Mouse (Mus musculus) layer of hippocampus, adult 9-10 months (tissue): Measurements from ENCODE around the gene Accsl.

Experiments
- DNase-seq: peaks from one replicate; pipeline ENCODE4 v3.0.0; 2022; ENCODE audit warnings: low spot score

Gene Accsl

DNA sequence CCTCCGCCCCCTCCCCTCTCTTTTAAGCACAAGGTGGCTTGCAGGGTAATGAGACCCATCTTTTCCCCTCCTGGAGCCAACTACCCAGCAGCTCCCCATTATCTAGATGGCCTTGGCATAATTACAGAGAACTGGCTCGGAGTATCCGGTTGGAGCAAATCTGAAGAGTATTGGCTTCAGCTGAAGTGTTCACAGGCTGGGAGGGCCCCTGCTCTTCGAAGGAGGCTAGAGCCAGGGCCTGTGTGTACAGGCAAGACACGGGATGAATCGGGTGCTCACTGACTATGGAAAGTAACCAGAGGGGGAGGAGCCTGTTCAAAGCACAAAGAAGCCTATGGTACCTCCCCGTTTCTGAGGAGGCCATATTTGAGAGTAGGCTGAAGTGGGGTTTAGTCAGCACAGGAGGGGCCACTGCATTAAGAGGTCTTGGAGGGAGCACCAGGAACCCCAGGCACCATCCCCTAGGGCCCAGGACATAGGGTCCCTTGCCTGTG, at the start of gene Accsl:
Gene Accsl (minus strand): TSS at position 51 of the 494 bp plus-strand sequence.
- DNase-seq = no peak

GRCm38 (mm10) chr2:93913552-93913951, 44.6 kb upstream of the Accsl start:
- no peak for DNase-seq

- DNase-seq = no peak
Measured at GRCm38 (mm10) chr2:93911942-93912341, 43.0 kb upstream of the Accsl start.

GRCm38 (mm10) chr2:93909716-93910115, 40.8 kb upstream of the Accsl start:
- DNase-seq = no peak

GRCm38 (mm10) chr2:93907519-93908294, 38.8 kb upstream of the Accsl start:
- no peak for DNase-seq

DNA sequence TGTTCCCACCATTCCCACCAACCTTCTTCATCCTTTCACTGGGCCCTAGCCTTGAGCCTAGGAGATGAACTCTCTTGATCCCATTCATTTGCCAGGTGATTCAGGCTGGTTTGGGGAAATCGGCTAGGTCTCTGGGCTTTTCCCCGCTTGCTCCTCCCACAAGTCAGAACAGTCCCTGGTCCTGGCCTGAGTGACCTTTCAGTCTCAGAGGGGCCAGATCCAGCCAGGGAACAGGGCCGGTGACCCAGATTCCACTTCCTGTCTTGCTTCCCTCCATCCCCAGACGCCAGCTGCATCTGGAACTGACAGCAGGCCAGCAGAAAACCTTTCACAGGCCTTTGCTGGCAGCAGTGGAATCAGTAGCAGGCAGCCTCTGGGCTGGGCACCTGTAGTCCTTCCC, 37.4 kb upstream of the Accsl start:
- DNase-seq = no peak

DNA sequence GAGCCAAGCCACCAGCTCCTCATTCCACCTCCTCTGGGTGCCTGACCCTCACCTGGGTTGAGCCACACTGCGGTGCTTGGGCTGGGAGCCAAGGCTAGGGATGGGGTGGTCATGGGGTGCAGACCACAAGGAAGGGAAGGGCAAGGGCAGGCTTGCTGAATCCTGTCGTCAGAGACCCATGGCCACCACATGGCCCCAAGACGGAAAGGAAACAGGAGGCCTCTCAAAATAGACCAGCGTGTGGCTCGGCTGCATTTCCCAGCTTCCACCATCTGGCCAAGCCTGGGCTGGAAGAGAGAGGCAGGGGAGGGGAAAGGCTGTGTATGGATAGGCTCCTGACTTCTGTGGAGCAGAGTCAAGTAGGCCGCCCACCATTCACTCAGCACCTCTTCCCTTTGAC, 34.5 kb upstream of the Accsl start:
- DNase-seq = no peak

- no peak for DNase-seq
Measured at GRCm38 (mm10) chr2:93902680-93903305, 33.8 kb upstream of the Accsl start.

- DNase-seq = no peak
Measured at GRCm38 (mm10) chr2:93899397-93900380, 30.7 kb upstream of the Accsl start.

GRCm38 (mm10) chr2:93891611-93892280, 22.8 kb upstream of the Accsl start:
- no peak for DNase-seq

DNA sequence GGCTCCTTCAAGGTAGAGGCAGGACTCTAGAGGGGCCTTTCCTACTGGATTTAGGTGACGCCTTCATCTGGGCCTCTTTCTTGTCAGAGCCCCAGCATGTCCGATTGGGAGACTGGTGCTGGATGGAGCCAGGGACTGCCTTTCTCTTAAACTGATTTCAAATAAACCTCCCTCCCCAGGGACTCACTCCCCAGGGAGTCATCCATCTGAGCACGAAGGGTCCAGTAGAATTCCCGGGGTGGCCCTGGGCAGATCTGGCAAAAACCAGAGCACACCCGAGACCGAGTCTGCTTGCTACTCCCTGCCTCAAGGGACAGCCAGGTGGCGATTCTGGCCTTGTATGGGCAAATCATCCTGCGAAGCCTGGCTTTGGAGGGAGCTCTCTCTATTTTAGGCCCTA, 21.2 kb upstream of the Accsl start:
- DNase-seq = no peak

DNA sequence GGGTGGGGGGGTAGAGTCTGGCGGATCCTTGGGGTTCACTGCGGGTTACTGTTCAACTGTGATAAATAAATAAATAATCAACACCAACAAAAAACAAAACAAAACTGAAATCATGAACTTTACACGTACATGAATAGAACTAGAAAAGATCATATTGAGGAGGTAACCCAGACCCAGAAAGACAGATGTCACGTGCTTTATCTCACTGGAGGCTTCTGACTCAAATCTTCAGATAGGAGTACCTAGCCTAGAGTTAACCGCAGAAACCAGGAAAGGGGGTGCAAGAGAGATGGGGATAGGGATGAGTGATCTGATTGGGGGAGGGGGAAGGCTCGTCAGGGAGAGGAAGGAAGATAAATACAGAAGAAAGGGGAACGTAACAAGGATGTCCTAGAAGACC, 20.1 kb upstream of the Accsl start:
- no peak for DNase-seq

- no peak for DNase-seq
Measured at GRCm38 (mm10) chr2:93888366-93888765, 19.4 kb upstream of the Accsl start.

- DNase-seq = no peak
Measured at GRCm38 (mm10) chr2:93887273-93887672, 18.3 kb upstream of the Accsl start.

- no peak for DNase-seq
Measured at GRCm38 (mm10) chr2:93886013-93886794, 17.2 kb upstream of the Accsl start.

GRCm38 (mm10) chr2:93883066-93883465, 14.1 kb upstream of the Accsl start:
- DNase-seq = no peak

DNA sequence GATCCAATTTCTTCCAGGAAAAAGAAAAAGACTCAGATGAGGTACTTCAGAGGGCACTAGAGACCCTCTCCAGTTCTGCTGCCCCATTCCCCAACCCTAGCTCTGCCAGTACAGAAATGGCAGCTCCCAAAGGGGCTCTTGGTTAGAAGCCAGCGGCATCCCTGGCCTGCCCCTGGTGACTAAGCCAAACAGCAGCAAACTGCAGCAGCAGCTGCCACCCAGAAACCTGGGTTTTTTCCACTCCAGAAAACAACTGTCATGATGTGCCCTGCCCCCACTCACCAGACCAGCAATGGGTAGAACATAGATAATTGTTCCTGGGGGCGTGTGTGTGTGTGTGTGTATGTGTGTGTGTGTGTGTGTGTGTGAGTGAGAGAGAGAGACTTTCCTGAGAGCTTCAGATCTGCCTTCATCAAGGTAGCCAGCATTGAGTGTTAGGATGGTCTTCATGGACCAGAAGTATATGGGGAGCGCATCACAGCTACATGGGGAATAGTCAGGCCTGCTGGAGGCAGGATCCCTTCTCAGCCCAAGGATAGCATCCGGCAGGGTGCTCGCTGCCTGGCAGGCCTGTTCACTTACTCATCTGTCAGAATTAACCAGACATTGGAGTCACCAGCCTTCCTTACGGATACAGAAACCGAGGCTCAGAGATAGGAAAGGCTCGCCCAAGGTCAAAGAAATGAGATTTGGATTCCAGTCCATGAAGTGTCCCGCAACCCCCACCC, 12.8 kb upstream of the Accsl start:
- no peak for DNase-seq

GRCm38 (mm10) chr2:93880981-93881380, 12.0 kb upstream of the Accsl start:
- no peak for DNase-seq

- no peak for DNase-seq
Measured at GRCm38 (mm10) chr2:93880450-93880849, 11.5 kb upstream of the Accsl start.

DNA sequence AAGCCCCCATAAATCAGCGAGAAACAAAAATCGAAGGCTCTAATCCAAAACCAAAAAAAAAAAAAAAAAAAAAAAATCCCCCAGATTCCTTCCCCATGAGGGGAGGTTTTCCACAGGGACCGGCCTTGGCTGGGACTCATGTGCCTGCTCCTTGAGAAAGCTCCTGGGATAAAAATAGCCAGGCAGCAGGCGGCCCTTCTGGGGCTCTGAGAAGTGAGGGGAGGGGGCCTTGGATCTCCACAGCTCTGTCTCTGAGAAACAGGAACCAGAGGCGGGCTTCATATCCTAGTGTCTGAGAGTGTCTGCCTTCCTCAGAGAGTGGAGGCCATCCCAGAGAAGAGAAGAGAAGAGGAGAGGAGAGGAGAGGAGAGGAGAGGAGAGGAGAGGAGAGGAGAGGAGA, 8.0 kb upstream of the Accsl start:
- DNase-seq = no peak
